Mouse (Mus musculus) erythroblast, embryonic 14.5 days (primary cell): ENCODE data around the gene Extl2. TPM values are rescaled to one million over a fixed set of nuclear protein-coding genes. Genes with fewer than 3 reads are reported as not detected.
A peak's percentile ranks its signal among the peaks of the same experiment; 100 is the strongest.

Experiments used
- H3K27me3 ChIP-seq: 2 replicates; pipeline ENCODE4 v1.6.1; 2012; ENCODE audit warnings: inconsistent platforms; ENCODE audit not compliant: control insufficient read depth
- H3K36me3 ChIP-seq: 2 replicates; pipeline ENCODE4 v1.6.1; 2012; ENCODE audit warnings: mild to moderate bottlenecking, inconsistent platforms; ENCODE audit not compliant: control insufficient read depth
- H3K4me1 ChIP-seq: 2 replicates; pipeline ENCODE4 v1.6.1; 2012; ENCODE audit warnings: inconsistent platforms; ENCODE audit not compliant: control insufficient read depth
- H3K4me3 ChIP-seq: replicated peaks from 2 replicates; pipeline ENCODE3; 2012; ENCODE audit warnings: moderate library complexity, mild to moderate bottlenecking, inconsistent platforms
- H3K9me3 ChIP-seq: 2 replicates; pipeline ENCODE4 v1.6.1; 2012; ENCODE audit warnings: low read length, inconsistent platforms, mixed read lengths; ENCODE audit not compliant: control insufficient read depth
- GATA1 ChIP-seq: IDR thresholded peaks from 2 replicates; pipeline ENCODE4 v1.6.1; 2012; ENCODE audit warnings: low read length, inconsistent platforms, mixed read lengths
- TAL1 ChIP-seq: IDR thresholded peaks from 3 replicates; pipeline ENCODE4 v1.6.1; 2012; ENCODE audit warnings: low read length, inconsistent platforms, mixed read lengths
- polyA plus RNA-seq: library from polyadenylated mRNA; stranded (reverse); fragments of >175 nt; gene quantifications from 2 replicates; pipeline ENCODE4 v1.2.3, GENCODE M21; 2012

The Extl2 gene
- polyA plus RNA-seq = not detected in 2 replicates

DNA sequence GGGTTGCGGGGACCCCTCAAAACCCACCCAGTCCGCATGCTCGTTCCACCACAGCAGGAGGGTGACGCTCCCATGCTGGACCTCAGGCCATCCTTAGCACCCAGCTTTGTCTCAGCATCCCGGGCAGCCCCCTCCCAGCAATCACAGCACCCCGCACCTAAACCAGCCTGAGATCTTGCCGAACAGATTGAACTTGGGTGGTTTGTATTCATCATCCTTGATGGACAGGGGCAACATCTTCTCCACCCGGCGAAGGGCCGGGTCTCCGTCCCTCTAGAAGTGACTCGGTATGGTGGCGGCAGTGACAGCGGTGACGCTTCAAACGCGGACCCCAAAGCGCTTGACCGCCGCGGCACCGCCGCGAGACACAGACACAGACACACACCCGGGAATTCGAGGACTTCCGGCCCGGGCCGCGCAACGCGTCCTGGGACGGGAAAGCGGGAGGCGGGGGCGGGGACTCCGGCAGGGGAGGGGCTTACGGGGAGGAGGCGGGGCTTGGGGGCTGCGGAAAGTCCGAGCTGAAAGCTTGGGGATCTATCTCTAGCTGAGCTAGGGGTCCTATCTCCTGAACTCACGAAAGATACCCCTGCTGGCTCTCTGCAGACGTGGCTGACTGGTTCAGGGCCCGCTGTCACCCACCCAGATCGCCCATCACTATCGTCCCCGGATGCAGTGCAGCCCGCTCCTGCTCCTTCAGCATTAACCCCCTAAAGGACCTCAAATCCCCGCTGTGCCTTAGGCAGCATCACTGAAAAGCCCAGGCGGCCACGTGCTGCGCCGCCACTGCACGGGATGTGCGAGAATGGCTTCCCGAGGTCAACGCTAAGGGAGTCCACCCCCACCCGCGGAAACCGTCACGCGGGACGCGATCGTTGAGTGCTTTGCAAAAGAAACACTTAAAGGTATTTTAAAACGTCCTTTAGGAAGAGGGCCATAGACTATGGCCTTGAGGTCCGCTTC lies at the start of gene Extl2, which contains the start of gene Slc30a7:
Gene Extl2 (plus strand): TSS at position 485 of the 963 bp plus-strand sequence.
Gene Slc30a7 (minus strand): TSS at position 429 of the 963 bp plus-strand sequence.
- TF ChIP-seq TAL1 = no peak
- TF ChIP-seq GATA1 = no peak
- Histone ChIP-seq H3K9me3 (no peaks in the 10 kb centered on the region), H3K4me1 (peaks cover 25% of the 10 kb centered on the region), H3K4me3 (peak within 1 kb of the TSS; percentile 95), H3K36me3 (peaks cover 10% of the 10 kb centered on the region), H3K27me3 (no peaks in the 10 kb centered on the region; the same call in 1 of the 2 replicates)

DNA sequence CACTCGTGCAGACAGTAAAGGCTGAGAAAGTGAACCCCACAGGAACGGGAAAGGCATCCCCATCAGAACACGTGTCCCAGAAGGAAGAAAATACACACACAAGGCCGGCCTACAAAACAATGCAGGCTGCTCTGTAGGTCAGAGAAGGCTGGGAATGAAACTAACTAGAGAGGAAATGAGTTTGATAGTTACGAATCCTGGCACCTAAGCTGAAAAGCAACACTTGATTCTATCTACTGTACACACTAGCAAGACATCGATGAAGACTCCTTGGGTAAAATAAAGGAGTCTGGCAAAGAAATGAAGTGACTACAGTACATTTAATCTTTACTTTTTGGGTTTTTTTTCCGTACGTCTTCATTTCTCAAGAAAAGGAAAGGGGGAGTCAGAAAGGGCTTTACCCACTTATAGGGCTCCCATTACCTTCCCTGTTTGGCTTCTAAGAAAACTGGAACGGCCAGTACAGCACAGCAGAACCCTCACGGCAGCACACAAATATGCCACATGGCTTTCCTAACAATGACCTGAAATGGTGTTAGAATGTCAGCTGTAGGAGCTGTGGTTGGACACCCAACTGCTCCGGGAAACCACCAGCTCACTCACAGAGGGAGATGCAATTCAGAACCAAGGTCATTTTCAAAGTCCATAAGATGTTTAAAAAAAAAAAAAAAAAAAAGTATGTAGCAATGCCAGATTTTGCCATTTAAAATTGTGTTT lies 45.8 kb upstream of the Extl2 start:
- Histone ChIP-seq H3K27me3 (no peaks in the 10 kb centered on the region), H3K36me3 (peaks cover 9% of the 10 kb centered on the region), H3K9me3 (no peaks in the 10 kb centered on the region), H3K4me1 (no peaks in the 10 kb centered on the region), H3K4me3 (no peak overlapping the region)
- TF ChIP-seq GATA1 = no peak
- TF ChIP-seq TAL1 = no peak

DNA sequence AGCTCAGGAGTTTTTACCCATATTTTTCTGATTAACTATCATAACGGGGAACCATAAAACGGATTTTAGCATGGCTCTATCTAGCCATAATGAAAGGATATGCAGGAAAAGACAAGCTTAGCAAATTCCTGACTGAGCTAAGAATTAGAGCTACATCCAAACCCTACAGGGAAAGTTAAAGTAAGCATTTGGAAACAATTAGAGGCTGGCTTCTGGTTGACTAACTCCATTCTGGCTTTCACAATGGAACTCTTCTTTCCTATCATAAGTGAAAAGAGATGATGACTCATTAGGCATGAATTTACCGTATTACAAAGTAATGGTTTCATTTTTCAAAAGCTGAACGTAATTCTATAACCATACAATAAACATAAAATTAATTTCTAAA lies 45.2 kb upstream of the Extl2 start:
- H3K9me3 ChIP-seq = no peaks in the 10 kb centered on the region
- no peak for TF ChIP-seq TAL1
- no peak for TF ChIP-seq GATA1
- H3K27me3 ChIP-seq = no peaks in the 10 kb centered on the region
- no peak overlapping the region for H3K4me3 ChIP-seq
- H3K36me3 ChIP-seq = peaks cover 9% of the 10 kb centered on the region
- no peaks in the 10 kb centered on the region for H3K4me1 ChIP-seq

DNA sequence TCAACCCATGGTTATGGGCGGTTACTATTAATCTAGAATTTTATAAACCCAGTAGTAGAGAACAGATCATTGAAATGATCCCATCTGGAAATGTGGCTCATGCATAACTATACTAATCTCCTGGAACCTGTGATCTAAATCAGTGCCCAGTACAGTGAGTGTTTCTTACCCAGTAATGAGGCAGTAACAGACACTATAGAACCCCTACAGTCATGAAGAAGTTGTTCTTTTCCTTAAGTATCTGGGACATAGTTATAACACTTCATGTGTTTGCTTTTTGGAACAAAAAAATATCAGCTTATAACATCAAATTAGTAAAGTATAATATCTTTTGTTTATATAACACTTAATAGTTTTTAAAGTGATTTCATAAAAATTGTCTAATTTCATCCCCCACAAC lies 43.7 kb upstream of the Extl2 start:
- H3K36me3 ChIP-seq = peaks cover 3% of the 10 kb centered on the region
- TF ChIP-seq TAL1 = no peak
- no peak for TF ChIP-seq GATA1
- H3K27me3 ChIP-seq = no peaks in the 10 kb centered on the region
- no peak overlapping the region for H3K4me3 ChIP-seq
- H3K9me3 ChIP-seq = no peaks in the 10 kb centered on the region
- no peaks in the 10 kb centered on the region for H3K4me1 ChIP-seq

GRCm38 (mm10) chr3:115964071-115964470 lies 43.2 kb upstream of the Extl2 start:
- H3K36me3 ChIP-seq = no peaks in the 10 kb centered on the region

GRCm38 (mm10) chr3:115968745-115969530 lies 38.3 kb upstream of the Extl2 start:
- Histone ChIP-seq H3K36me3 (peaks cover 10% of the 10 kb centered on the region), H3K4me3 (no peak overlapping the region), H3K4me1 (no peaks in the 10 kb centered on the region), H3K9me3 (no peaks in the 10 kb centered on the region), H3K27me3 (no peaks in the 10 kb centered on the region)
- TF ChIP-seq TAL1 = no peak
- TF ChIP-seq GATA1 = no peak

More at GRCm38 (mm10) chr3:115964071-115964470, 43.2 kb upstream of the Extl2 start:
- TF ChIP-seq GATA1 = no peak
- no peak for TF ChIP-seq TAL1
- H3K4me1 ChIP-seq = no peaks in the 10 kb centered on the region
- H3K4me3 ChIP-seq = no peak overlapping the region
- no peaks in the 10 kb centered on the region for H3K27me3 ChIP-seq
- no peaks in the 10 kb centered on the region for H3K9me3 ChIP-seq

- no peaks in the 10 kb centered on the region for H3K27me3 ChIP-seq
- no peak overlapping the region for H3K4me3 ChIP-seq
- H3K4me1 ChIP-seq = no peaks in the 10 kb centered on the region
- TF ChIP-seq TAL1 (no peak), GATA1 (no peak)
- no peaks in the 10 kb centered on the region for H3K9me3 ChIP-seq
- peaks cover 19% of the 10 kb centered on the region for H3K36me3 ChIP-seq
These were observed 36.0 kb upstream of the Extl2 start for GRCm38 (mm10) chr3:115971045-115971785.

DNA sequence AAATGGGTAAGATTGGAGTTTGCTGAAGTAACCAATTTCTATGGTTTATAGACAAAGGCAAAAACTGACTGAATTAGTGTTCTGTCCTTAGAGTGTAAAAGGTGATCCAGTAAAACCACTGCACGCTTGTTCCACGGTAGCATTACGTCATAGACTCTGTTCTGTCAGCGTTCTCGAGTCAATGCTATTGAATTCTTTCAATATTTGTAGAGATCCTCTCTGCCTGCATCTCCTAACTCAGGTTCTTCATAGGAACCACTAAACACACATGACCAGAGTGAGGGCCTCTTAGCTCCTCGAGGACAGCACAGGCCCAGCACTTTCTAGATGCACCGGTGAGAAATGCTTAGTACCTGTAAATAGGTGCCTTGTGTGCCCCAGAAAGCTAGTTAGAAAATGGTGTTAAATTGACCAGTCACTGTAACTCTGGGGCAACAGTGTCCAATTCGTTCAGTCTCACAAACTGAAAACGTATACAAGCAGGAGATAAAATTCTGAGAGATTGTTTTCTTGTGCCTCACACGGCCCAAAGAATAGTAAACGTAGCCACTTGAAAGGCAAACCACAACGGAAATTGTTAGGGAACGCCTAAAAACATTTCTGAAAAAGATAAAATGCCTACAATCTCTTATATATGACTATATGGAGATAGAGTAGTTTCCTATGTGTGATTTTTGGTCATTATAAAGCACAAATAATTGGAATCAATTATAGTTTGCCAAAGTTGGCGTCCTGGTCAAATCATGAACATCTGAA lies 35.2 kb upstream of the Extl2 start:
- H3K4me1 ChIP-seq = no peaks in the 10 kb centered on the region
- H3K9me3 ChIP-seq = no peaks in the 10 kb centered on the region
- H3K36me3 ChIP-seq = peaks cover 19% of the 10 kb centered on the region
- no peak for TF ChIP-seq GATA1
- no peak overlapping the region for H3K4me3 ChIP-seq
- H3K27me3 ChIP-seq = no peaks in the 10 kb centered on the region
